Mouse (Mus musculus) hindlimb bud, embryonic 11.5 days (tissue): ENCODE data around the gene Errfi1.
"Not testable (repeated sequence)": the region's sequence is repeated elsewhere in the genome, so short reads cannot be mapped to it uniquely, and the experiment has no call there.

Experiments
- DNase-seq: peaks from one replicate; pipeline ENCODE4 v3.0.0-alpha.2; 2012; ENCODE audit warnings: low read depth, low spot score; ENCODE audit errors: extremely low spot score

The Errfi1 gene

DNA sequence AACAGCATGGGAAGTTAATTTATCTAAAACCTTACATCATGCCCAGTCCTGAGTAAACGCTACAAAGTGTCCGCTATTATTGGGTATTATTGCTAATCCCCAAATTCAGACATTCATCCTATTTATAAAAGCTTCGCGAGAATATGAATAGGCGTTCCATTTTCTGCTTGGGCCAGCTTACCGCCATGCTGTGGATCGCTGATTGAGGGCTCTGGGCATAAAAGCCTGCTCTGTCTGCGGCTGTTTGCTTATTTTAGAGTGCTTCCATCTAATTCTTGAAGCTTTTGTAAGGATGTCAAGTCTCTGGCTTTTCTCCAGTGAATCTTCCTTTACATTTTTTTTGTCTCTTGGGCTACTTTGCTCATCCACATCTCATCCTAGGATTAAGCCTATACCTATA is 7.4 kb upstream of the Errfi1 start:
- DNase-seq = no peak

DNA sequence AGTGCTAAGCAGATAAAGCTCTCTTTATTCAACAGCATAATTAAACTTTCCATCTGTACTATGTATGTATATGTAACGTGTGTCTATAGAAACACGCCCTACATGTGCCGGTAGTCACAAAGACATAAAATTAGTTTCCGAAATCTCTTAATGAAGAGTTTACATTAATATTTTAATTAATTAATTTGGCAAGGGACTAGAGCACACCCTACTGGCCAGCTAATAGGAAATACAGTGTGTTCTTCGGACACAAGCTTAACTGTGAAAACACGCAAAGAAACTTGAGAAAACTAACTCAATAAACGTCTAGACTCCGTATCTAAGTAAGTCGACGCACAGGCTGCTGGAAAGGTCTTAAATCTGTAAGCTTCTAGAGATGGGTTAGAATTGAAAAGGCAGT is 3.8 kb upstream of the Errfi1 start:
- no peak for DNase-seq

- DNase-seq = no peak
Measured at GRCm38 (mm10) chr4:150850893-150851292, 2.8 kb upstream of the Errfi1 start.

GRCm38 (mm10) chr4:150852045-150852444 is 1.7 kb upstream of the Errfi1 start:
- no peak for DNase-seq

- DNase-seq = no peak
Measured at GRCm38 (mm10) chr4:150852479-150852878, 1.2 kb upstream of the Errfi1 start.

DNA sequence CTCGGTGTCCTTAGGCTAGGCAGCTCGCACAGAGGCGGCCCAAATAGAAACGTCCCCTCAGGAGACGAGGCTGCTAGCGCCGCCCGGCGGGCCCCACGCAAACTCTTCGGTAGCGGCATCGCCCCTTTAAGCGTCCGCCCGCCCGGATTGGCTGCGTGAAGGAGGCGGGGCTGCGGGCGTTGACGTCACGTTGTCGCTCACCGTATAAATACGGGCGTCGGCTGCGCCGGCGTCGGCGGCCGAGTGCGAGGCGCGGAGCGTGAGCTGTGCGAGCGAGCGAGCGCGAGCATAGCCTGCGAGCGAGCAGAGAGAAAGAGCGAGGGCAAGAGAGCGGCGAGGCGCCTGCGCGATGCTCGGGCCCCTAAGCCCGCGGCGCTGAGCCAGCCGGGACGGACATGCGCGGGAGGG is 1.1 kb downstream of the Errfi1 start:
- DNase-seq = peak; percentile 86

DNA sequence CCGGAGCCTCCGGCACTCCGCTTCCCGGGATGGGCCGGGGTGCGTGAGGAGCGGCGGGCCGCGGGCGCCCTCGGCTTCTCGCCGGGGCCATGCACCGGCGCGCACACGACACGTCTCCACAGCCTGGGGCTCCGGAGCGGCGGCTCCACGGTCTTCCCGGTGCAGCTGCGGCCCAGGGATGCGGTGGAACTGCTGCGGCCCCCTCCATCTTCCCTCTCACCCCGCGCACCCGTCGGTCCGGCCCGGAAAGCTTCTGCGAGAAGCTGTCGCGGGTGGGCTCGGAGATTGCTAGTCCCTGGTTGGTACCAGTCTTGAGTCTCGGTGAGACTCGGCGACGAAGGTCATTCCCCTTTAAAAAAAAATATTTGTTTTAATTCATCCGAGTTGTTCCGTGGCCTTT is 1.6 kb downstream of the Errfi1 start:
- DNase-seq = no peak

DNA sequence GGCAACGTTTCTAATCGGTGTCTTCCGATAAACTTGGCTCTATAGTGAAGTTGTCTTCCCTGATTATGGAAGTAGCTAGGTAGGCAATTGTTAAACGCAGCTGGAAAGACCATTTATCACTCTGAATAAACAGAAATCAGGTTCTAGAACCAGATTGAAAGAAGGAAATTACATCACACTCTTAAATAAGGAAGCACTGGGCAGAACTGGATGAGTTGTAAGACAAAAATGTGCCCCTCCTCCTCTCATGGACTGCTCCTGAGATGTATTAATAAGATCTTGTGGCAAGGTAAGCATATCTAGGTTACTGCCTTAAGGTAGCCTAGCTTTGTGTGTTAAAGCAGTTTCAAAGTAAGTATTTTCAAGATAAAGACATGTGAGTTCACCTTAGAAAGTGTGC is 6.8 kb downstream of the Errfi1 start:
- no peak for DNase-seq

DNA sequence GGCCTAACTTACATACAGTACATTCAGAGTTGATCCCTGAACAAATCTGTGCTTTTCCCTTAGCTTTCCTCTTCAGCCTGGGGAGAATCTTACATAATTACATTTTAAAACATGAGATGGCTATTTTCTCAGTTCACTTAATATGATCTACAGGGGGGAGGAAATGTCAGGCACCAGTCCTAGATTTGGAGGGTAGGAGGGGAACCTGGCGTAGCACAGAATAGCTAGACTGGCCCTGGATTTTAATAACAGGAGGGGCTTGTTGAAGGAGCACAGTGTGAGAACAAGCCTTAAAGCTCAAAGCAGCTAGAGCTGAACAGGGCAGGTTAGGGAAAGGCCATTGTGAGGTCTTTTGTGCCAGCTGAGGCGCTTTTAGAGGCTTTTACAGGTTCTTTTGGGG is 7.4 kb downstream of the Errfi1 start:
- no peak for DNase-seq

GRCm38 (mm10) chr4:150862626-150863375 is 9.1 kb downstream of the Errfi1 start:
- no peak for DNase-seq

DNA sequence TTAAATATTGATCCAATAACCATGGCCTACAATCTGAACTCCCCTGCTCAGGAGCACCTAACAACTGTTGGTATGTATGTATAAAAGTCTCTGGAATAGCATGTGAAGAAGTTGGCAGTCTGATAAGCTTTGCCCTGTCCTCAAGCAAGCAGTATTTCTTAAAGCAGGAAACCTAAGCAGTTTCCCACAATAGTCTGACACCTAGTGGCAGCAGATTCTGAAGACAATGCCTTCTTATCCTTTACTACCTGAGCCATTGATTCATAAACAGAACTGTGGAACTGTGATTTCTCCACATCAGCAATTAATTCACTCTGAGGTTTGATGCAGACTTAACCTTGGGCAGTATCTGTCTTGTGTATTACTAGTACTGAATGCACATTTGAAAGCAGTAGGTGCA is 11.7 kb downstream of the Errfi1 start:
- DNase-seq = no peak

- DNase-seq = no peak
Measured at GRCm38 (mm10) chr4:150866069-150866468, 12.3 kb downstream of the Errfi1 start.

DNA sequence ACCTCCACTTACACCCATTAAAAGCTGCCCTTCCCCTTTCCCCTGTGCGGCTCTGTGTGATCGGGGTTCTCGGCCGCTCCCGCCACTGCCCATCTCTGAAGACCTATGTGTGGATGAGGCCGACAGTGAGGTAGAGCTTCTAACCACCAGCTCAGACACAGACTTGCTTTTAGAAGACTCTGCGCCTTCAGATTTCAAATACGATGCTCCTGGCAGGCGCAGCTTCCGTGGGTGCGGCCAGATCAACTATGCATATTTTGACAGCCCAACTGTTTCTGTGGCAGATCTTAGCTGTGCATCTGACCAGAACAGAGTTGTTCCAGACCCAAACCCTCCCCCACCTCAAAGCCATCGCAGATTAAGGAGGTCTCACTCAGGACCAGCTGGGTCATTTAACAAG is 12.8 kb downstream of the Errfi1 start:
- DNase-seq = no peak

DNA sequence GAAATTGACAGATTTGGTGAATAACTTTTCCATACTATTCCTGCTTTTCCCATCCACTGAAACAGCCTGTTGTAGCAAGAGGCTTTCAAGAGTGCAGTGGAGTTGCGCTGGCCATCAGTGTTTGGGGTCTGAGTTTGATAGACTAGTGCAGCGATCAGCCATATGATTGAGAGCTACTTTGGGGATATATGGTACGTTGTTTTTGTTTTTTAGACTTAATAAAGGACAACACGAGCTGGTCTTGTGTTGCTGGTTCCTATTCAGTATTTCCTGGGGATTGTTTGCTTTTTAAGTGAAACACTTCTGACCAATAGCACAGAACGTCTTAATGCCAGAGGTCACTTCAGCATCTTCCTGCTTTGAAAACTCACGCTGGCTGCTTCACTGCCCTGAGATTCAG is 14.4 kb downstream of the Errfi1 start:
- no peak for DNase-seq

- DNase-seq = no peak
Measured at GRCm38 (mm10) chr4:150868859-150869258, 15.1 kb downstream of the Errfi1 start.

- DNase-seq = no peak
Measured at GRCm38 (mm10) chr4:150869276-150870197, 15.8 kb downstream of the Errfi1 start.

GRCm38 (mm10) chr4:150870963-150871391 is 17.3 kb downstream of the Errfi1 start:
- DNase-seq = no peak

DNA sequence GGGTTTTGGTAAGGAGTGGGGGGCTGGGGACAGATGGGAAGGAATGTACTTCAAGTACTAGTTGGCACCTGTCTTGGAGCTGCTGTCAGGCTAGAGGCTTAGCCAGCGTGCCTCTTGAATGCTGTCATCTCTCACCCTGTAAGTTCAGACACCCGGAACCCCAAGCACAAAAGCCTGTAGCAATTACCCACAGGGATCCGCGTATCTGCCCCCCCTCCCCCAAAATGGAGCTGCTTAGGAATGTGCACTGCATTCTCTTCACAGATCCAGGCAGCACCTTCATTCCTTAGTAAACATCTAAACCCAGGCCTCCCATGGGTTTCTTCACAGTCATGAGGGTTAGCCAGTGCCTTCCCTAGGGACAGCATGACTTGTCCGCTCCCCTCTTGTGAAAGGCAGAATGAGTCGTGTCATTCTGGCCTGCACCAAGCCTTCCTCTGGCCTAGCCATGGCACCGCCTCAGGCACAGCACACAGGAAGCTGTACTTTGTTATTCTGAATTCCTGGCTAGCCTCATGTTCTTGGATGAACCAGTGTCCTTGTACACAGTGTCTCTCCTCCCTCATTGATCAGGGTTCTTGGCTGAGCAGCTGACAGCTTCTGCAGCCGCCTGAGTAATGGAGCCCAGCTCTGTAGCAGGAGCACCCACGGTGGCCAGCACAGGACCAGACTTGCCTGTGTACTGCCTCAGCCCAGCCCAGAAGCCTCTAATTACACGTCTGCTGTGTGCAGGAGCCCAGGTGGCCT is 17.8 kb downstream of the Errfi1 start:
- DNase-seq = no peak

DNA sequence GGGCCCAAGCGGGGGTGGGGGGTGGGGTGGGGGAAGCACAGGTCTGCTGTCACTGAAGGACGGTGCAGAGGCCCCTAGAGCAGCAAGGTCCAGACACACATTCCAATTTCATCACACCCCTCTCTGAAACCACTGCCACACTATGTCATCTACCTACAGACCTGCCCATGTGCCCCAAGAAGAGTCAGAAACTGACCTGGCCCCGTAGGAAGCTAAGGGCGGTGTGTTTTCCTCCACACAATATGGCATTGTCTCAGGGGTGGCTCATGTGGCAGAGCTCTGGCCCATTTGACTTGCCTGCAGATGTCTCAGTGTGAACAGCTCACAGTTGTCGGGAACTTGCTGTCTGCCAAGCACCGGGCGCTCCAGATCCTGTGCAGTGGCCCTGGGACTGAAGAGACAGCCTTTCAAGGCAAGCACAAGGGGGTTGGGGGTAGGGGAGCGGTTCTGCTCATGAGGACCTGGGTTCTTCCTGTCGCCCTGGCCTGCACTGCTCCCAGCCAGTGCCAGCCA is 18.5 kb downstream of the Errfi1 start:
- no peak for DNase-seq

GRCm38 (mm10) chr4:150872681-150873080 is 19.0 kb downstream of the Errfi1 start:
- DNase-seq = no peak

DNA sequence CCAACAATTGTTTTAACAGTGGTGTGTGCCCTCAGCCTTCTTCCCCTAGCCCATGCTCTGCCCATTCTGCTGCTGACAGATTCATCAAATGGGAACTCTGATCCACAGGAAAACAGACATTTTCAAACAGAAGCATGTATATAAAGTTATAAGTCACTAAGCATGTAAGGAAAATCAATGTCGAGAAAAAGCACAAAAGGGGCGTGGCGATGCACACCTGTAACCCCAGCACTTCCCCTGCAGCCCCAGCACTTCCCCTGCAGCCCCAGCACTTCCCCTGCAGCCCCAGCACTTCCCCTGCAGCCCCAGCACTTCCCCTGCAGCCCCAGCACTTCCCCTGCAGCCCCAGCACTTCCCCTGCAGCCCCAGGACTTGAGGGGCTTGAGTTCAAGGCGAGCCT is 20.7 kb downstream of the Errfi1 start:
- DNase-seq = not testable (repeated sequence)
